Mouse (Mus musculus): ENCODE measurements around the gene Crmp1. TPM values are rescaled to one million over a fixed set of nuclear protein-coding genes. Genes with fewer than 3 reads are reported as not detected.

Crmp1 gene
- polyA plus RNA-seq, 1 experiment from 2014 or later = 851 TPM

GRCm38 (mm10) chr5:37212938-37213708 is 28.6 kb upstream of the Crmp1 start:
- Histone ChIP-seq H3K4me1 (ENCODE audit: control insufficient read depth, insufficient read depth, low read depth, low read length) (0 out of 2 replicates have a peak, but pooled peaks cover 5% of the 10 kb centered on the region), H3K27me3 (replicated peaks; ENCODE audit: control insufficient read depth, insufficient read depth, low read length) (no peaks in the 10 kb centered on the region), H3K9ac (ENCODE audit: low read depth, low read length) (no peak overlapping the region), H3K4me3 (ENCODE audit: low read length) (no peak overlapping the region), H3K9me3 (ENCODE audit: control insufficient read depth, low read length) (no peaks in the 10 kb centered on the region), H3K36me3 (ENCODE audit: control insufficient read depth, insufficient read depth, low read length) (no peaks in the 10 kb centered on the region), H3K4me2 (ENCODE audit: low read length) (no peak overlapping the region), H3K27ac (ENCODE audit: low read depth, low read length) (no peak overlapping the region)
- peak; percentile 35; the same call in 1 of the 2 replicates for ATAC-seq
- 65% methylated on average over 9 of the region's 9 CpGs for WGBS

GRCm38 (mm10) chr5:37213709-37214103 is 28.0 kb upstream of the Crmp1 start:
- H3K27ac ChIP-seq (ENCODE audit: low read depth, low read length) = no peak overlapping the region
- no peak overlapping the region for H3K4me2 ChIP-seq (ENCODE audit: low read length)
- H3K4me3 ChIP-seq (ENCODE audit: low read length) = no peak overlapping the region
- ATAC-seq = peak; percentile 18; the same call in 1 of the 2 replicates
- 0 out of 2 replicates have a peak, but pooled peaks cover 5% of the 10 kb centered on the region for H3K4me1 ChIP-seq (ENCODE audit: control insufficient read depth, insufficient read depth, low read depth, low read length)
- no peaks in the 10 kb centered on the region for H3K9me3 ChIP-seq (ENCODE audit: control insufficient read depth, low read length)
- WGBS = 65% methylated on average over 4 of the region's 4 CpGs
- H3K9ac ChIP-seq (ENCODE audit: low read depth, low read length) = no peak overlapping the region
- no peaks in the 10 kb centered on the region for H3K27me3 ChIP-seq (replicated peaks; ENCODE audit: control insufficient read depth, insufficient read depth, low read length)
- no peaks in the 10 kb centered on the region for H3K36me3 ChIP-seq (ENCODE audit: control insufficient read depth, insufficient read depth, low read length)

GRCm38 (mm10) chr5:37214614-37215013 is 27.1 kb upstream of the Crmp1 start:
- Histone ChIP-seq H3K9ac (ENCODE audit: low read depth, low read length) (no peak overlapping the region), H3K4me2 (ENCODE audit: low read length) (no peak overlapping the region), H3K4me3 (ENCODE audit: low read length) (no peak overlapping the region), H3K27ac (ENCODE audit: low read depth, low read length) (no peak overlapping the region), H3K27me3 (replicated peaks; ENCODE audit: control insufficient read depth, insufficient read depth, low read length) (no peaks in the 10 kb centered on the region), H3K36me3 (ENCODE audit: control insufficient read depth, insufficient read depth, low read length) (no peaks in the 10 kb centered on the region), H3K9me3 (ENCODE audit: control insufficient read depth, low read length) (no peaks in the 10 kb centered on the region), H3K4me1 (ENCODE audit: control insufficient read depth, insufficient read depth, low read depth, low read length) (0 out of 2 replicates have a peak, but pooled peaks cover 5% of the 10 kb centered on the region)
- WGBS = 62% methylated on average over 6 of the region's 6 CpGs
- no peak for ATAC-seq

GRCm38 (mm10) chr5:37215276-37215675 is 26.5 kb upstream of the Crmp1 start:
- 79% methylated on average over 7 of the region's 7 CpGs for WGBS
- H3K9me3 ChIP-seq (ENCODE audit: control insufficient read depth, low read length) = no peaks in the 10 kb centered on the region

GRCm38 (mm10) chr5:37219615-37220014 is 22.1 kb upstream of the Crmp1 start:
- H3K4me1 ChIP-seq (ENCODE audit: control insufficient read depth, insufficient read depth, low read depth, low read length) = no peaks in the 10 kb centered on the region; the same call in 1 of the 2 replicates

More at GRCm38 (mm10) chr5:37215276-37215675, 26.5 kb upstream of the Crmp1 start:
- Histone ChIP-seq H3K36me3 (ENCODE audit: control insufficient read depth, insufficient read depth, low read length) (no peaks in the 10 kb centered on the region), H3K4me2 (ENCODE audit: low read length) (no peak overlapping the region), H3K27ac (ENCODE audit: low read depth, low read length) (no peak overlapping the region), H3K4me3 (ENCODE audit: low read length) (no peak overlapping the region), H3K27me3 (replicated peaks; ENCODE audit: control insufficient read depth, insufficient read depth, low read length) (no peaks in the 10 kb centered on the region), H3K9ac (ENCODE audit: low read depth, low read length) (no peak overlapping the region), H3K4me1 (ENCODE audit: control insufficient read depth, insufficient read depth, low read depth, low read length) (0 out of 2 replicates have a peak, but pooled peaks cover 5% of the 10 kb centered on the region)
- ATAC-seq = no peak

GRCm38 (mm10) chr5:37220575-37220974 is 21.2 kb upstream of the Crmp1 start:
- Histone ChIP-seq H3K9ac (ENCODE audit: low read depth, low read length) (no peak overlapping the region), H3K36me3 (ENCODE audit: control insufficient read depth, insufficient read depth, low read length) (no peaks in the 10 kb centered on the region), H3K9me3 (ENCODE audit: control insufficient read depth, low read length) (no peaks in the 10 kb centered on the region), H3K27me3 (replicated peaks; ENCODE audit: control insufficient read depth, insufficient read depth, low read length) (no peaks in the 10 kb centered on the region), H3K4me3 (ENCODE audit: low read length) (no peak overlapping the region), H3K4me1 (ENCODE audit: control insufficient read depth, insufficient read depth, low read depth, low read length) (no peaks in the 10 kb centered on the region; the same call in 1 of the 2 replicates), H3K4me2 (ENCODE audit: low read length) (no peak overlapping the region), H3K27ac (ENCODE audit: low read depth, low read length) (no peak overlapping the region)
- no peak for ATAC-seq
- WGBS = 78% methylated on average over 5 of the region's 5 CpGs

More at GRCm38 (mm10) chr5:37219615-37220014, 22.1 kb upstream of the Crmp1 start:
- no peaks in the 10 kb centered on the region for H3K27me3 ChIP-seq (replicated peaks; ENCODE audit: control insufficient read depth, insufficient read depth, low read length)
- H3K9ac ChIP-seq (ENCODE audit: low read depth, low read length) = no peak overlapping the region
- H3K9me3 ChIP-seq (ENCODE audit: control insufficient read depth, low read length) = no peaks in the 10 kb centered on the region
- H3K4me3 ChIP-seq (ENCODE audit: low read length) = no peak overlapping the region
- 42% methylated on average over 5 of the region's 5 CpGs for WGBS
- H3K4me2 ChIP-seq (ENCODE audit: low read length) = no peak overlapping the region
- no peak overlapping the region for H3K27ac ChIP-seq (ENCODE audit: low read depth, low read length)
- ATAC-seq = peak; percentile 55; the same call in 1 of the 2 replicates
- H3K36me3 ChIP-seq (ENCODE audit: control insufficient read depth, insufficient read depth, low read length) = no peaks in the 10 kb centered on the region

- Histone ChIP-seq H3K4me2 (ENCODE audit: low read length) (no peak overlapping the region), H3K9ac (ENCODE audit: low read depth, low read length) (no peak overlapping the region), H3K4me3 (ENCODE audit: low read length) (no peak overlapping the region), H3K9me3 (ENCODE audit: control insufficient read depth, low read length) (no peaks in the 10 kb centered on the region), H3K36me3 (ENCODE audit: control insufficient read depth, insufficient read depth, low read length) (no peaks in the 10 kb centered on the region), H3K27ac (ENCODE audit: low read depth, low read length) (no peak overlapping the region), H3K4me1 (ENCODE audit: control insufficient read depth, insufficient read depth, low read depth, low read length) (no peaks in the 10 kb centered on the region; the same call in 1 of the 2 replicates), H3K27me3 (replicated peaks; ENCODE audit: control insufficient read depth, insufficient read depth, low read length) (no peaks in the 10 kb centered on the region)
- 26% methylated on average over 6 of the region's 6 CpGs for WGBS
- ATAC-seq = peak; percentile 51
These were observed 20.2 kb upstream of the Crmp1 start for GRCm38 (mm10) chr5:37221563-37221962.

- no peak for ATAC-seq
- H3K4me1 ChIP-seq (ENCODE audit: control insufficient read depth, insufficient read depth, low read depth, low read length) = no peaks in the 10 kb centered on the region; the same call in 1 of the 2 replicates
- no peak overlapping the region for H3K9ac ChIP-seq (ENCODE audit: low read depth, low read length)
- no peak overlapping the region for H3K4me3 ChIP-seq (ENCODE audit: low read length)
- H3K27me3 ChIP-seq (replicated peaks; ENCODE audit: control insufficient read depth, insufficient read depth, low read length) = no peaks in the 10 kb centered on the region
- no peak overlapping the region for H3K27ac ChIP-seq (ENCODE audit: low read depth, low read length)
- H3K36me3 ChIP-seq (ENCODE audit: control insufficient read depth, insufficient read depth, low read length) = no peaks in the 10 kb centered on the region
- WGBS = 42% methylated on average over 8 of the region's 8 CpGs
- no peaks in the 10 kb centered on the region for H3K9me3 ChIP-seq (ENCODE audit: control insufficient read depth, low read length)
- no peak overlapping the region for H3K4me2 ChIP-seq (ENCODE audit: low read length)
These were observed 19.4 kb upstream of the Crmp1 start for GRCm38 (mm10) chr5:37222316-37222715.

- 96% methylated on average over 1 of the region's 1 CpGs for WGBS
- no peak overlapping the region for H3K4me2 ChIP-seq (ENCODE audit: low read length)
These were observed 16.0 kb upstream of the Crmp1 start for GRCm38 (mm10) chr5:37225708-37226107.

More at GRCm38 (mm10) chr5:37225708-37226107, 16.0 kb upstream of the Crmp1 start:
- H3K9me3 ChIP-seq (ENCODE audit: control insufficient read depth, low read length) = no peaks in the 10 kb centered on the region
- no peak overlapping the region for H3K4me3 ChIP-seq (ENCODE audit: low read length)
- no peaks in the 10 kb centered on the region for H3K36me3 ChIP-seq (ENCODE audit: control insufficient read depth, insufficient read depth, low read length)
- no peak for ATAC-seq
- H3K27ac ChIP-seq (ENCODE audit: low read depth, low read length) = no peak overlapping the region
- H3K27me3 ChIP-seq (replicated peaks; ENCODE audit: control insufficient read depth, insufficient read depth, low read length) = no peaks in the 10 kb centered on the region
- no peaks in the 10 kb centered on the region; the same call in 1 of the 2 replicates for H3K4me1 ChIP-seq (ENCODE audit: control insufficient read depth, insufficient read depth, low read depth, low read length)
- no peak overlapping the region for H3K9ac ChIP-seq (ENCODE audit: low read depth, low read length)
